Mouse (Mus musculus) embryo, embryonic 10 days (tissue): ENCODE data around the gene Tmprss2.
A peak's percentile ranks its signal among the peaks of the same experiment; 100 is the strongest.
"Not testable (repeated sequence)": the region's sequence is repeated elsewhere in the genome, so short reads cannot be mapped to it uniquely, and the experiment has no call there.

Source experiments
- DNase-seq: peaks from one replicate; pipeline ENCODE4 v3.0.0-alpha.2; 2015; ENCODE audit warnings: low spot score

Gene Tmprss2

DNA sequence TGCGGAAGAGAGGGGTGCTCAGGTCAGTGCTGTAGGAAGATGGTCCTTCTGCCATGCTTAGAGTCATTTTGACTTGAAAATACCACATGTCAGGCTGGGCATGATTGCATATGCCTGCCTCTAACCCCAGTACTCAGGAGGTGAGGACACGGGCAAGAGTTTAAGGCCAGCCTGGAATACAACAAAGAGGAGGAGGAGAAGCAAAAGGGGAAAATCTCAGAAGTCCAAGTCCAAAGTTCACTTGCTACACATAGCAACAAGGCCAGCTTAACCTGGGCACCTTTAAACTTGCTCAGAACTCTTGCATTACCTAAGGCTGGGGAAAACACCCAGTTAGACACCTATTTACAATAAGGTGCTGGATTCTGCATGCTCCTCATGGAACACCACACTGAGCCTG, 19.5 kb downstream of the Tmprss2 start:
- DNase-seq: no peak

DNA sequence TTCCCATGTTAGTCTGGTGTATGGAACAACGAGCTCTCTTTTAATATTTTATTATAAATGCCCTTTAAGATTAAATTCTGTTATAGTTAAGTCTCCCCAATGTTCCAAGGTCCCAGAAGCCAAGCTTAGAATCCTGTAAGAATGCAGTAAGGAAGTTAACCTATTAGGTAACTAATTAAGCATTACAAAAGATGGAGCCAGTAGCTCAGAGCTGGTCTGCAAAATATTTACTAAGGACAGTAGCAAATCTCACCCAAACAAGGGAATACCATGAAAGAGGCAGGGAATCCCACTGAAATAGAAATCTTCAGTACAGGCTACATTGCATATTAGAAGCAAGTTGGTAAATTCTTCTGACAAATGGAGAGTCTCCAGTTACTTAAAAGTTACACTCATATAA, 28.1 kb downstream of the Tmprss2 start:
- not testable (repeated sequence) for DNase-seq

DNA sequence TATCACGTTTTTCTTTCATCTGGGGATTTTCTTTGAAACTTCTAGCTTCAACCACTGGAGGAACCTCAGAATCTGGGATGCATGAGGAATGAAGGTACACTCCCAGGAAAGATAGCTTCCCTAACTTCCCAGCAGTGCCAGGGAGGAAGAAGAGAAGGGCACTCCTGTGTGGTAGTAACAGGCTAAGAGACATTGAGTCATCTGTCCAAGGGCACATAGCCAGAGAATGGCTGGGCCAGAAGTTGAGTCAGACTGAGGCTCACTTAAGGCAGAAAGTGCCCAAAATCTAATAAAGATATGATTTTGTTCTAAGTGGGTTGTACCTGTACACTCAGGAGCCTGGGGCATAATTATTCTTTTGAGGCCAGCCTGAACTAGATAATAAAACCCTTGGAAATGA, 41.6 kb downstream of the Tmprss2 start:
- no peak for DNase-seq

DNA sequence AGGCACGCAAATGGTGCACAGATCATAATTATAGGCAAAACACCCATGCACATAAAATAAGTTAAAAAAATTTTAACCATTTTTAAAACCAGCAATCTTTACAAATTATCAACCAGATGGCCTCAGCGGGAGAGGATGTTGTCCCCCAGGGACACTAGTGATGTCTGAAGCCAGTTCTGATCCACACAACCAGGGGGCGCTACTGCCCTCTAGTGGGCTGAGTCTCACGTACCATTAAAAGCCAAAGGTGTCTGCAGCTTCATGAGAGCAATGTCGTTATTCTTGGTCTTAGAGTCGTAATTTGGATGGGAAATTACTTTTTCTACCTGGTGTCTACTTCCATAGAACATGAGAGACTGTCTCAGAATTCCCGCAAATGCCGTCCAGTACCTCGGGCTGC, 42.3 kb downstream of the Tmprss2 start:
- peak; percentile 57 for DNase-seq

DNA sequence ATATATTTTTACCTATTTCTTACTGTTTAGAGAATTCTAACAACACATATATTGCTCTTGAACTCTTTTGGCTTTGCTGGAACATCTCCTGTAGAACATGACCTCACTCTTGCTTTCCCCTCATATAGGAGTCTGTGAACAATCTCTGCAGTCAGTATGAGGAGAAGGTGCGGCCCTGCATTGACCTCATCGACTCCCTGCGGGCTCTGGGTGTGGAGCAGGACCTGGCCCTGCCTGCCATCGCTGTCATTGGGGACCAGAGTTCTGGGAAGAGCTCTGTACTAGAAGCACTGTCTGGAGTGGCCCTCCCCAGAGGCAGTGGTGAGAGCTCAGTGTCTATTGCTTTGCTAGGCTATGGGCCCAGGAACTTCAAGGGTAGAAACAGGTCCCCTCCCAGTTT, 66.7 kb downstream of the Tmprss2 start:
- no peak for DNase-seq

DNA sequence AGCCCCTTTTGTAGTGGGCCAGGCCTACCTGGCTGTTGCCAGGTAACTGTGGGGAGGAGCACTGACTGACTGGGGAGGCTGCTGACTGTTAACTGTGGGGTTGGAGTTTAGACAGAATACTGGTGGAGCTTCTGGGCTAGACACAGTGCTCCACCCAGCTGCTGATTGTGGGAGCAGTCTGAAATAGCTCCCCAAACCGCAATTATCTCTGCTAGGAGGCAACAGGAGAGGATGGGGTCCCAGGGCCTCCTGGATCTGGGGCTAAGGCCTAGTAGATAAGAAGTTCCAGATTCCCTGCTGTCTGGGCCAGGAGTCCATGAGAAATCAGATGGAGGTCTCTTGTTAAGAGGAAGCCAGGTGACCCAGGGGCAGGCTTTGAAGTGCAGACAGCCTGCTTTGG, 74.1 kb downstream of the Tmprss2 start:
- DNase-seq: no peak

DNA sequence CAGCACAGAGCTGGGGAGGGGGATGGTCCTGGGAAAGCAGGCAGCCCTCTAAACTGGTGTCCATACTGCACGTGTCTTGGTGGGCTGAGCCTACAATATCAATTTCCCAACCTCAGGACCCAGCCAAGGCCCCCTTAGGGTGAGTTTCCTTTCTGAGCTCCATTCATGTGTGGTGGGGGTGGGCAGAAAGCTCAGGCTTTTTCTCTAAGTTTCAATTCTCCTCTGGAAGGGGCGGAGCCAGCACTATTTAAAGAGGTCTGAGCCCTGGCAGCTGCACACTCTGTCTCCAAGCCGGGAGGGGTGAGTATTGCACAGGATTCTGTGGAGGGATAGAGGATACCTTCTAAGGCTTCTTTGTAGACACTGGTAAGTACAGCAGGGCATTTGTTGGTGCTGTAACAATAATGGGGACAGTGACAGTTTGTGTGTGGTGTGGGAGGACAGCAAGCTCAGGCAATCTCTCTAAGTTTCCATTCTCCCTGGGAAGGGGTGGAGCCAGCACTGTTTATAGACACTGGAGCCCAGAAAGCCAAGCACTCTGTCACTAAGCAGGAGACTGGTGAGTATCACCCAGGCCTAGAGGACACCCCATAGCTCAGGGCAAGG, 75.1 kb downstream of the Tmprss2 start:
- DNase-seq: peak; percentile 58

DNA sequence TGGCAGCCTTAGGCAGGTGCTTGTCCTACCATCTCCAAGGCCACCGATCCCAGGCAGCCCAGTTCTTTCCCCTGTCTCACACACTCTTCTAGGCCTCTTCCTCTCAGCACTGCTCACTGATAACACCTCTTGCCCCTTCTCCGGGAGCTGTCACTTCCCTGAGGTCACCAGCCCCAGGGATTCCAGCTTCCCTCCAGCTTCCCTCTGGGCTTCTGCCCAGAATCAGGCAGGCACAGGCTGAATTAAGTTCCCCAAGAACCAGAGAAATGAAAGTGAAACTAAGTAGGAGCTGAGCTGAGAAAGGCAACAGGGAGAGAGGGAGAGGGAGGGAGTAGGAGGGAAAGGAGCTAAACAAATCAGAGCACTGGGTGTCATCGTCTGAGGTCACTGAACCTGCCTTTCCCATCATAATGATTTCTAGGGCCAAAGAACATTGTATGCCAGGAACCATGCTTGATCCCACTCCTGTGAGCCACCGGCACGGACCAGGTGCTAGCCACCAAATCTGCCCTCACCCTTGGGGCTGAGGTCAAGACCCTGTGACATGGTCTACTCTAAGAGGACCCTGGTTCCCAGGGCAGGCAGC, 76.0 kb downstream of the Tmprss2 start:
- peak; percentile 19 for DNase-seq

DNA sequence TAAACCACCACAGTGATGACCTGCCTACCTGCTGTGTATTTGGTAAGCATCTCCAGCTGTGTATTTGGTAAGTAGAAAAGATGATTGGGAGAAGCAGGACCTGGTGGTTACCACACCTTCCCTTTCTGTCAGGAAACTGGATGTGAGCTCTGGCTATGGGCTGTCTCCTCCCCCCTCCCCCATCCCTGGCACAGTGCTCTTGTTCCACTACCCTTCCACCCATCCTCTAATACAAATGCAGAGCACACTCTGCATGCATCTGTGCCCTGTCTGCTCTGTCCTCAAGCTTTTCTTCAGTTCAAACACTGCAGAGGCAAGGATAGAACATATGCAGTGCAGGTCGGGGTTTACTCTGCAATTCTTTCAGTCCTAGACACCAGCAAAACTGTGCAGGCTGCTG, 76.5 kb downstream of the Tmprss2 start:
- no peak for DNase-seq

DNA sequence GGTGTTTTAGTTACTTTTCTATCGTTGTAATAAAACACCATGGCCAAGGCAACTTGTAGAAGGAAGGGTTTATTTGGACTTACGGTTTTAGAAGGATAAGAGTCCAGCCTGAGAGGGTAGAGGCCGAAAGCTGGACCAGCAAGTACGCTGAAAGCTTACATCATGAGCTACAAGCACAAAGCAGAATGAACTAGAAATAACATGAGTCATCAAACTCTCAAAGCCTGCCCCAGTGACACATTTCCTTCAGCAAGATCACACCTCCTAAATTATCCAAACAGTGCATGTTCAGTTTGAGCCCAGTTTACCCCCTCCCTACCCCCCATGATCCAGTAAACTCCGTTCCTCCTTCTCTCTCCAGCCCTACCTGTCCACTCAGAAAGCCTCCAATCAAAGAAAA, 77.2 kb downstream of the Tmprss2 start:
- DNase-seq: no peak

DNA sequence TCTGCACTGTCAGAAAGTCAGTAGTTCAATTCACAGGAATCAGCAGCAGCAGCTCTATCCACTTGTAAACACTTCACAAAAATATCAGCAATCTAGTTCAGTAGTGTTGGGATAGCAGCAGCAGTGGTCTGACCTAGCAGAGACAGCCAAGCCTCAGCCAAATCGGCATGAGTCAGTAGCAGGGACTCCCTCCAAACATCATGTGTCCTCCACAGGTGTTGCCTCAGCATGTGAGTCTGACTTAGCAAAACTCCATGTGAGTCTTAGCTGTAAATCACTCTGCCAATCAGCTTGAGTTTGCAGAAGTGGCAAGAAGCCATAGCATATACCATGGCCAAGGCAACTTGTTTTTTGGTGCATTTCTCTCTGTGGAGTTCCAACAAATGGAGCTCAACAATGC, 77.9 kb downstream of the Tmprss2 start:
- DNase-seq: no peak

DNA sequence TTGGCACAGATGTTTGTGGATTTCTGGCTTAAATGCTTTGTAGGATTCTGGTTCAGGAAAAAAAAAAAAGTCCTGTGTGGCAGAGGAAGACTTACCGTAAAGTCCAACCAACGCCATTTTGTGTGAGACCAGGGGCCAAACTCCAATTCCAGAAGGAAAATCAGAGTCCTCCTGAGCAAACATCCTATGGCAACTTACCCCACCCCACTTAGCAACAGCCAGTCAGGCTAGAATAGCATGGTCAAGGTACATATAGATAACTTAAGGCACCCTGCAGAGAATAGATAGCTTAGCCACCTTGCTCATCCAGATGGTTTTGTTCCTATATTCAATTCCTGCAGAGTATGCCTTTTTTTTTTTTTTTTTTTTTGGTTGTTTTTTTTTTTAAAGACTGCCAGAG, 81.8 kb downstream of the Tmprss2 start:
- DNase-seq: no peak

DNA sequence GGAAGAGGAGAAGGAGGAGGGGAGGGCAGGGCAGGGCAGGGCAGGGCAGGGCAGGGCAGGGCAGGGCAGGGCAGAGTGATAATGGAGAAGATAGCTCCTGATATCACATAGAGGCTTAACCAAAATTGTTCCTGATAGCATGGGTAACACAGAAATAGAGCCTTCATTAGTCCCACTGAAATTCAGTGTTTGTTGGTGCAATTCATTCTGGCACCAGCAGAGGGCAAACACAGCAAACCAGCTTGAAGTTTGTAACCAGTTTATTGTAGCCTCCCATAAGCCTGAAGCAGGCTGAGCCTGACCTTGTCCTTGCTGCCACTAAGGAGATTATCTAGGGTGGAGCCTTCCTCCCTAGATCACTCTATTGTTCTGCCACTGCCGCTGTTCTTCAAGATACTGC, 88.0 kb downstream of the Tmprss2 start:
- peak; percentile 76 for DNase-seq

DNA sequence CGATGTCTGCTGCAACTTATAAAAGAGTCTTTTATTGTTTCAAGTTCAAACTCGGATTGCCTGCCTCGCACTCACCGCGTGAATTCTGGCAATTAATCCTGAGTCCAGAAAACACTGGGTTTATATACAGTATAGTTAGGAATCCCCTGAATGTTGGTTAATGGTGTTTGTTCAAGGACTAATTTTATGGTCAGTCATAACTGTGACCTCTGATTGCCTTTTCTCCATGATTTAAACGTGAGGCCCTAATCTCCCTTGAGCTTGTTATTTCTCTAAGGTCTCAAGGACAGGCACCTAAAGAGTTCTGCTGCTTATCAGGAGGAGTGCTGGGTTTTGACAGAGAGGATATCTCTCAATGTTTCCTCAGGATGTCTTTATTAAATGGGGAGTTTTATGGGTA, 89.0 kb downstream of the Tmprss2 start:
- DNase-seq: no peak

DNA sequence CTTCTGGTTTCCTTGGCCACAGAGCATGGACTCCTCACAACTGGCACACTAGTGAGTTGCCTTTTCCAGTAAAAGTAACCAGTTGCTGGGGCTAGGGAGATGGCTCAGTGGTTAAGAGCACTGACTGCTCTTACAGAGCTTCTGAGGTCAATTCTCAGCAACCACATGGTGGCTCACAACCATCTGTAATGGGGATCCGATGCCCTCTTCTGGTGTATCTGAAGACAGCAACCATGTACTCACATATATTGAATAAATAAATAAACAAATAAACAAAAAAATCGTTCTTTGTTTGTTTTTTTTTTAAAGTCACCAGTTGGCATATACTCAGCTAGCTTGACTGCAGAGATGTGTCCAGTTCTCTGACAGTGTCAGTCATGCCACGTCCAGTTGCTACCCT, 94.7 kb downstream of the Tmprss2 start:
- no peak for DNase-seq
